Mouse (Mus musculus) naive thymus-derived CD4-positive, alpha-beta T cell, adult 2 months (primary cell): Measurements from ENCODE around the gene Ccdc167.
"Not testable (repeated sequence)": the region's sequence is repeated elsewhere in the genome, so short reads cannot be mapped to it uniquely, and the experiment has no call there.

Experiments used
- DNase-seq: peaks from one replicate; pipeline ENCODE4 v3.0.0-alpha.2; 2011; ENCODE audit warnings: low read depth

Ccdc167 gene

GRCm38 (mm10) chr17:29719628-29720575 lies 3.1 kb upstream of the Ccdc167 start:
- no peak for DNase-seq

GRCm38 (mm10) chr17:29718660-29719059 lies 1.8 kb upstream of the Ccdc167 start:
- DNase-seq, result no peak

- DNase-seq, result not testable (repeated sequence)
Measured at GRCm38 (mm10) chr17:29713734-29714133, 3.1 kb downstream of the Ccdc167 start.

- no peak for DNase-seq
Measured at GRCm38 (mm10) chr17:29712565-29712964, 4.3 kb downstream of the Ccdc167 start.

- no peak for DNase-seq
Measured at GRCm38 (mm10) chr17:29711745-29712431, 5.0 kb downstream of the Ccdc167 start.

GRCm38 (mm10) chr17:29711076-29711744 lies 5.6 kb downstream of the Ccdc167 start:
- no peak for DNase-seq

GRCm38 (mm10) chr17:29710562-29711044 lies 6.2 kb downstream of the Ccdc167 start:
- DNase-seq, result no peak

GRCm38 (mm10) chr17:29708783-29709182 lies 8.1 kb downstream of the Ccdc167 start:
- no peak for DNase-seq

GRCm38 (mm10) chr17:29706981-29707545 lies 9.8 kb downstream of the Ccdc167 start:
- DNase-seq, result no peak

GRCm38 (mm10) chr17:29705881-29706280 lies 11.0 kb downstream of the Ccdc167 start:
- DNase-seq, result no peak

GRCm38 (mm10) chr17:29704781-29705180 lies 12.1 kb downstream of the Ccdc167 start:
- peak; percentile 68 for DNase-seq

GRCm38 (mm10) chr17:29702938-29703710 lies 13.7 kb downstream of the Ccdc167 start:
- DNase-seq, result peak; percentile 27

- DNase-seq, result no peak
Measured at GRCm38 (mm10) chr17:29700573-29700972, 16.3 kb downstream of the Ccdc167 start.

- DNase-seq, result no peak
Measured at GRCm38 (mm10) chr17:29698421-29698820, 18.4 kb downstream of the Ccdc167 start.

GRCm38 (mm10) chr17:29696940-29697339 lies 19.9 kb downstream of the Ccdc167 start:
- DNase-seq, result no peak

- DNase-seq, result no peak
Measured at GRCm38 (mm10) chr17:29694516-29694915, 22.3 kb downstream of the Ccdc167 start.

- peak; percentile 54 for DNase-seq
Measured at GRCm38 (mm10) chr17:29693571-29693970, 23.3 kb downstream of the Ccdc167 start.

- DNase-seq, result no peak
Measured at GRCm38 (mm10) chr17:29692827-29693226, 24.0 kb downstream of the Ccdc167 start.

- no peak for DNase-seq
Measured at GRCm38 (mm10) chr17:29690257-29690656, 26.6 kb downstream of the Ccdc167 start.

- DNase-seq, result no peak
Measured at GRCm38 (mm10) chr17:29688610-29689009, 28.2 kb downstream of the Ccdc167 start.

- DNase-seq, result no peak
Measured at GRCm38 (mm10) chr17:29687373-29687772, 29.5 kb downstream of the Ccdc167 start.
